ENCODE assay signal across 31 mouse cellular contexts in genomic region chr8:46374092-46374491, GRCm38 (mm10).
"Had no signal": no experiment of that assay in that cellular context is flagged by ENCODE, and none has a peak within 500 bp of the region (broad histone marks: within the 10 kb centered on the region; RNA-seq: fewer than 3 reads in every experiment).

No protein-coding gene starts in this region.

- H3K36me3 ChIP-seq: heart, embryonic 10.5 days; heart, embryonic 12.5 days; heart, embryonic 13.5 days; heart, embryonic 15.5 days; hindbrain, embryonic 10.5 days; hindbrain, embryonic 12.5 days; hindbrain, embryonic 13.5 days; hindbrain, embryonic 15.5 days; intestine, embryonic 15.5 days; kidney, embryonic 15.5 days had no signal

- ATAC-seq: hindbrain, embryonic 16.5 days; hindbrain, postnatal 0 days; inflammation-experienced regulatory T-cells, adult 6 months; intestine, embryonic 15.5 days; intestine, embryonic 16.5 days; intestine, postnatal 0 days had no signal

- H3K27me3 ChIP-seq: heart, embryonic 12.5 days; heart, embryonic 13.5 days; heart, embryonic 15.5 days; hindbrain, embryonic 12.5 days; hindbrain, embryonic 13.5 days; hindbrain, embryonic 15.5 days; intestine, embryonic 15.5 days; kidney, embryonic 15.5 days had no signal

- H3K4me1 ChIP-seq: heart, embryonic 10.5 days; heart, embryonic 13.5 days; heart, embryonic 15.5 days; hindbrain, embryonic 10.5 days; hindbrain, embryonic 12.5 days; hindbrain, embryonic 13.5 days; hindbrain, embryonic 15.5 days; intestine, embryonic 15.5 days; kidney, embryonic 15.5 days had no signal

- H3K4me3 ChIP-seq: heart, embryonic 10.5 days; heart, embryonic 12.5 days; heart, embryonic 13.5 days; heart, embryonic 15.5 days; hindbrain, embryonic 10.5 days; hindbrain, embryonic 12.5 days; hindbrain, embryonic 13.5 days; hindbrain, embryonic 15.5 days; intestine, embryonic 15.5 days; kidney, embryonic 15.5 days; layer of hippocampus, adult 2 months; left cerebral cortex, adult 2 months had no signal

- DNase-seq: heart, postnatal 14 days; heart, postnatal 36 days; heart, postnatal 4 days; kidney, adult 11 months; kidney, adult 18-20 months; kidney, adult 2 months; kidney, adult 8-10 months; kidney, adult 9 months; kidney, postnatal 10 days; kidney, postnatal 14 days; kidney, postnatal 25 days; kidney, postnatal 36 days; layer of hippocampus, adult 9-11 months; layer of hippocampus, postnatal 36 days had no signal

- H3K9me3 ChIP-seq: heart, embryonic 10.5 days; heart, embryonic 15.5 days; hindbrain, embryonic 12.5 days; hindbrain, embryonic 13.5 days; hindbrain, embryonic 15.5 days; intestine, embryonic 15.5 days; kidney, embryonic 15.5 days had no signal
